Mouse (Mus musculus): Measurements from ENCODE around the gene Rfx7.

- no peak; the same call in 1 of the 2 replicates for TF ChIP-seq CTCF (IDR thresholded peaks at IDR 0.05; ENCODE audit: low read depth)
- no peak for TF ChIP-seq EP300 (IDR thresholded peaks at IDR 0.05; ENCODE audit: low read depth)
Measured at GRCm38 (mm10) chr9:72664409-72665351, 132.6 kb downstream of the Rfx7 start.
